Mouse (Mus musculus): ENCODE measurements around the gene Rnf220. TPM values are rescaled to one million over a fixed set of nuclear protein-coding genes. Genes with fewer than 3 reads are reported as not detected.

Rnf220 gene
- polyA plus RNA-seq, 1 experiment, result 38.2 TPM

- Histone ChIP-seq H3K9me3 (0 out of 2 replicates have a peak, but pooled peaks cover 1% of the 10 kb centered on the region), H3K27me3 (replicated peaks) (peaks cover 52% of the 10 kb centered on the region), H3K4me1 (peaks cover 5% of the 10 kb centered on the region; the same call in 1 of the 2 replicates), H3K36me3 (replicated peaks; ENCODE audit: low read length) (no peaks in the 10 kb centered on the region), H3K4me3 (replicated peaks) (no peak overlapping the region)
- TF ChIP-seq FLI1 (IDR thresholded peaks at IDR 0.05; ENCODE audit: low read length), result no peak
- no peak for TF ChIP-seq GATA1 (IDR thresholded peaks at IDR 0.05; ENCODE audit: borderline replicate concordance, low read length)
These were observed 123.4 kb downstream of the Rnf220 start for GRCm38 (mm10) chr4:117373324-117374077.

- H3K9me3 ChIP-seq, result no peaks in the 10 kb centered on the region
- no peak for TF ChIP-seq GATA1 (IDR thresholded peaks at IDR 0.05; ENCODE audit: borderline replicate concordance, low read length)
- TF ChIP-seq FLI1 (IDR thresholded peaks at IDR 0.05; ENCODE audit: low read length), result no peak
- peaks cover 5% of the 10 kb centered on the region; the same call in 1 of the 2 replicates for H3K4me1 ChIP-seq
- H3K4me3 ChIP-seq (replicated peaks), result no peak overlapping the region
- peaks cover 51% of the 10 kb centered on the region for H3K27me3 ChIP-seq (replicated peaks)
- no peaks in the 10 kb centered on the region for H3K36me3 ChIP-seq (replicated peaks; ENCODE audit: low read length)
These were observed 125.0 kb downstream of the Rnf220 start for GRCm38 (mm10) chr4:117371896-117372295.

GRCm38 (mm10) chr4:117370354-117370753, 126.5 kb downstream of the Rnf220 start:
- Histone ChIP-seq H3K9me3 (no peaks in the 10 kb centered on the region), H3K36me3 (replicated peaks; ENCODE audit: low read length) (no peaks in the 10 kb centered on the region), H3K4me1 (peaks cover 5% of the 10 kb centered on the region; the same call in 1 of the 2 replicates), H3K4me3 (replicated peaks) (no peak overlapping the region), H3K27me3 (replicated peaks) (peaks cover 45% of the 10 kb centered on the region)
- TF ChIP-seq GATA1 (IDR thresholded peaks at IDR 0.05; ENCODE audit: borderline replicate concordance, low read length) (no peak), FLI1 (IDR thresholded peaks at IDR 0.05; ENCODE audit: low read length) (no peak)

GRCm38 (mm10) chr4:117369571-117369970, 127.3 kb downstream of the Rnf220 start:
- H3K36me3 ChIP-seq (replicated peaks; ENCODE audit: low read length), result no peaks in the 10 kb centered on the region
- no peaks in the 10 kb centered on the region for H3K9me3 ChIP-seq
- no peaks in the 10 kb centered on the region for H3K4me1 ChIP-seq
- H3K4me3 ChIP-seq (replicated peaks), result no peak overlapping the region
- TF ChIP-seq FLI1 (IDR thresholded peaks at IDR 0.05; ENCODE audit: low read length) (no peak), GATA1 (IDR thresholded peaks at IDR 0.05; ENCODE audit: borderline replicate concordance, low read length) (no peak)
- peaks cover 49% of the 10 kb centered on the region for H3K27me3 ChIP-seq (replicated peaks)

- H3K4me3 ChIP-seq (replicated peaks), result no peak overlapping the region
These were observed 129.5 kb downstream of the Rnf220 start for GRCm38 (mm10) chr4:117367365-117367764.

GRCm38 (mm10) chr4:117362085-117362484, 134.8 kb downstream of the Rnf220 start:
- Histone ChIP-seq H3K4me1 (no peaks in the 10 kb centered on the region), H3K36me3 (replicated peaks; ENCODE audit: low read length) (no peaks in the 10 kb centered on the region), H3K9me3 (no peaks in the 10 kb centered on the region), H3K4me3 (replicated peaks) (no peak overlapping the region), H3K27me3 (replicated peaks) (peaks cover 44% of the 10 kb centered on the region)
- no peak for TF ChIP-seq GATA1 (IDR thresholded peaks at IDR 0.05; ENCODE audit: borderline replicate concordance, low read length)
- TF ChIP-seq FLI1 (IDR thresholded peaks at IDR 0.05; ENCODE audit: low read length), result no peak

More at GRCm38 (mm10) chr4:117367365-117367764, 129.5 kb downstream of the Rnf220 start:
- Histone ChIP-seq H3K36me3 (replicated peaks; ENCODE audit: low read length) (no peaks in the 10 kb centered on the region), H3K27me3 (replicated peaks) (peaks cover 46% of the 10 kb centered on the region), H3K9me3 (no peaks in the 10 kb centered on the region), H3K4me1 (no peaks in the 10 kb centered on the region)
- TF ChIP-seq GATA1 (IDR thresholded peaks at IDR 0.05; ENCODE audit: borderline replicate concordance, low read length), result no peak

GRCm38 (mm10) chr4:117361558-117361873, 135.3 kb downstream of the Rnf220 start:
- no peaks in the 10 kb centered on the region for H3K9me3 ChIP-seq
- H3K36me3 ChIP-seq (replicated peaks; ENCODE audit: low read length), result no peaks in the 10 kb centered on the region
- no peaks in the 10 kb centered on the region for H3K4me1 ChIP-seq
- H3K4me3 ChIP-seq (replicated peaks), result no peak overlapping the region
- peaks cover 47% of the 10 kb centered on the region for H3K27me3 ChIP-seq (replicated peaks)
- no peak for TF ChIP-seq FLI1 (IDR thresholded peaks at IDR 0.05; ENCODE audit: low read length)
- no peak for TF ChIP-seq GATA1 (IDR thresholded peaks at IDR 0.05; ENCODE audit: borderline replicate concordance, low read length)

- no peak for TF ChIP-seq GATA1 (IDR thresholded peaks at IDR 0.05; ENCODE audit: borderline replicate concordance, low read length)
- no peaks in the 10 kb centered on the region for H3K4me1 ChIP-seq
- H3K27me3 ChIP-seq (replicated peaks), result peaks cover 51% of the 10 kb centered on the region
- H3K9me3 ChIP-seq, result no peaks in the 10 kb centered on the region
- H3K4me3 ChIP-seq (replicated peaks), result no peak overlapping the region
- H3K36me3 ChIP-seq (replicated peaks; ENCODE audit: low read length), result no peaks in the 10 kb centered on the region
These were observed 135.9 kb downstream of the Rnf220 start for GRCm38 (mm10) chr4:117360713-117361557.

- TF ChIP-seq FLI1 (IDR thresholded peaks at IDR 0.05; ENCODE audit: low read length) (no peak), GATA1 (IDR thresholded peaks at IDR 0.05; ENCODE audit: borderline replicate concordance, low read length) (no peak)
- no peak overlapping the region for H3K4me3 ChIP-seq (replicated peaks)
- H3K36me3 ChIP-seq (replicated peaks; ENCODE audit: low read length), result no peaks in the 10 kb centered on the region
- no peaks in the 10 kb centered on the region for H3K9me3 ChIP-seq
- H3K4me1 ChIP-seq, result no peaks in the 10 kb centered on the region
- peaks cover 57% of the 10 kb centered on the region for H3K27me3 ChIP-seq (replicated peaks)
These were observed 137.0 kb downstream of the Rnf220 start for GRCm38 (mm10) chr4:117359803-117360382.

GRCm38 (mm10) chr4:117357917-117358316, 138.9 kb downstream of the Rnf220 start:
- H3K4me3 ChIP-seq (replicated peaks), result no peak overlapping the region
- TF ChIP-seq FLI1 (IDR thresholded peaks at IDR 0.05; ENCODE audit: low read length) (no peak), GATA1 (IDR thresholded peaks at IDR 0.05; ENCODE audit: borderline replicate concordance, low read length) (no peak)
- H3K27me3 ChIP-seq (replicated peaks), result peaks cover 54% of the 10 kb centered on the region
- no peaks in the 10 kb centered on the region for H3K9me3 ChIP-seq
- no peaks in the 10 kb centered on the region for H3K4me1 ChIP-seq
- H3K36me3 ChIP-seq (replicated peaks; ENCODE audit: low read length), result no peaks in the 10 kb centered on the region

All from megakaryocyte, embryonic 14.5 days (primary cell).